Mouse (Mus musculus): ENCODE results near the gene Gls2. TPM values are rescaled to one million over a fixed set of nuclear protein-coding genes. Genes with fewer than 3 reads are reported as not detected.

Gene Gls2
- polyA plus RNA-seq, 1 experiment from 2014 or later: 1.7 TPM

GRCm38 (mm10) chr10:128214981-128215380 is 20.7 kb downstream of the Gls2 start:
- no peak overlapping the region for H3K9ac ChIP-seq (ENCODE audit: low read length)
- H3K9me3 ChIP-seq (ENCODE audit: control insufficient read depth, low read length): no peaks in the 10 kb centered on the region
- ATAC-seq (replicated peaks; ENCODE audit: low FRiP score, low TSS enrichment, low read depth) (no peak), DNase-seq (ENCODE audit: low spot score) (no peak)
- H3K36me3 ChIP-seq (ENCODE audit: control insufficient read depth, insufficient read depth, low read length): no peaks in the 10 kb centered on the region
- H3K27ac ChIP-seq (ENCODE audit: low read depth): no peak overlapping the region
- no peak overlapping the region for H3K4me2 ChIP-seq (ENCODE audit: low read length)
- WGBS: 84% methylated on average over 5 of the region's 5 CpGs
- peaks cover 6% of the 10 kb centered on the region for H3K4me1 ChIP-seq (replicated peaks; ENCODE audit: control insufficient read depth, insufficient read depth, low read length)
- H3K27me3 ChIP-seq (replicated peaks; ENCODE audit: control insufficient read depth, insufficient read depth, low read length): 0 out of 2 replicates have a peak, but pooled peaks cover 11% of the 10 kb centered on the region
- H3K4me3 ChIP-seq (ENCODE audit: low read depth, low read length): no peak overlapping the region

GRCm38 (mm10) chr10:128218387-128219117 is 24.3 kb downstream of the Gls2 start:
- 0 out of 2 replicates have a peak, but pooled peaks cover 8% of the 10 kb centered on the region for H3K27me3 ChIP-seq (replicated peaks; ENCODE audit: control insufficient read depth, insufficient read depth, low read length)
- H3K4me3 ChIP-seq (ENCODE audit: low read depth, low read length): no peak overlapping the region
- no peak overlapping the region for H3K27ac ChIP-seq (ENCODE audit: low read depth)
- no peak overlapping the region for H3K4me2 ChIP-seq (ENCODE audit: low read length)
- no peak for ATAC-seq (replicated peaks; ENCODE audit: low FRiP score, low TSS enrichment, low read depth)
- DNase-seq (ENCODE audit: low spot score): no peak
- no peaks in the 10 kb centered on the region for H3K4me1 ChIP-seq (replicated peaks; ENCODE audit: control insufficient read depth, insufficient read depth, low read length)
- 93% methylated on average over 18 of the region's 18 CpGs for WGBS
- H3K9ac ChIP-seq (ENCODE audit: low read length): no peak overlapping the region
- no peaks in the 10 kb centered on the region for H3K9me3 ChIP-seq (ENCODE audit: control insufficient read depth, low read length)
- H3K36me3 ChIP-seq (ENCODE audit: control insufficient read depth, insufficient read depth, low read length): no peaks in the 10 kb centered on the region

GRCm38 (mm10) chr10:128221533-128222286 is 27.5 kb downstream of the Gls2 start:
- ATAC-seq (replicated peaks; ENCODE audit: low FRiP score, low TSS enrichment, low read depth) (no peak), DNase-seq (ENCODE audit: low spot score) (no peak)
- H3K4me3 ChIP-seq (ENCODE audit: low read depth, low read length): no peak overlapping the region

DNA sequence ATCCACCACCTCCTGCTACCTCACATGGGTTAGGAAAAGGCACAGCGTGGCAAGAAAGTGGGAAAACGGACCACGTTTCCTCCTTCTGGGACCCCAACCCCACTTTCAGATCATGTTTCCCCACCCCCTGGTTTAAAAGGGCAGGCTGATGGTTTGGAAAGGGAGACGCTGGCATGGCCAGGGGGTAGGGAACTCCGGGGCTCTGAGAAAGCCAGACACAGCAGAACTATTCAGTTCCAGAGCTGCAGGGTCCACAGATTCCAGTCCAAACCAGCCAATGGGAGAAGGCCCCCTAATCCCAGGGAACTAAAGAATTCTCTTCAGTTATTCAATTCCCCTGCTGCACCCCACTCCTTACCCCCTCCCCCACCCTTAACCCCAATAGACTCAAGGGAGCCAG is 30.8 kb downstream of the Gls2 start:
- no peak overlapping the region for H3K4me3 ChIP-seq (ENCODE audit: low read depth, low read length)
- H3K9me3 ChIP-seq (ENCODE audit: control insufficient read depth, low read length): no peaks in the 10 kb centered on the region
- no peak overlapping the region for H3K9ac ChIP-seq (ENCODE audit: low read length)
- no peaks in the 10 kb centered on the region for H3K4me1 ChIP-seq (replicated peaks; ENCODE audit: control insufficient read depth, insufficient read depth, low read length)
- no peaks in the 10 kb centered on the region for H3K36me3 ChIP-seq (ENCODE audit: control insufficient read depth, insufficient read depth, low read length)
- 50% methylated on average over 5 of the region's 5 CpGs for WGBS
- ATAC-seq (replicated peaks; ENCODE audit: low FRiP score, low TSS enrichment, low read depth): no peak
- H3K27ac ChIP-seq (ENCODE audit: low read depth): no peak overlapping the region
- no peak for DNase-seq (ENCODE audit: low spot score)
- H3K4me2 ChIP-seq (ENCODE audit: low read length): no peak overlapping the region
- no peaks in the 10 kb centered on the region for H3K27me3 ChIP-seq (replicated peaks; ENCODE audit: control insufficient read depth, insufficient read depth, low read length)

More at GRCm38 (mm10) chr10:128221533-128222286, 27.5 kb downstream of the Gls2 start:
- no peaks in the 10 kb centered on the region for H3K27me3 ChIP-seq (replicated peaks; ENCODE audit: control insufficient read depth, insufficient read depth, low read length)
- H3K9ac ChIP-seq (ENCODE audit: low read length): no peak overlapping the region
- WGBS: 61% methylated on average over 16 of the region's 16 CpGs
- H3K4me1 ChIP-seq (replicated peaks; ENCODE audit: control insufficient read depth, insufficient read depth, low read length): no peaks in the 10 kb centered on the region
- H3K9me3 ChIP-seq (ENCODE audit: control insufficient read depth, low read length): no peaks in the 10 kb centered on the region
- no peak overlapping the region for H3K27ac ChIP-seq (ENCODE audit: low read depth)
- H3K36me3 ChIP-seq (ENCODE audit: control insufficient read depth, insufficient read depth, low read length): no peaks in the 10 kb centered on the region
- H3K4me2 ChIP-seq (ENCODE audit: low read length): no peak overlapping the region

DNA sequence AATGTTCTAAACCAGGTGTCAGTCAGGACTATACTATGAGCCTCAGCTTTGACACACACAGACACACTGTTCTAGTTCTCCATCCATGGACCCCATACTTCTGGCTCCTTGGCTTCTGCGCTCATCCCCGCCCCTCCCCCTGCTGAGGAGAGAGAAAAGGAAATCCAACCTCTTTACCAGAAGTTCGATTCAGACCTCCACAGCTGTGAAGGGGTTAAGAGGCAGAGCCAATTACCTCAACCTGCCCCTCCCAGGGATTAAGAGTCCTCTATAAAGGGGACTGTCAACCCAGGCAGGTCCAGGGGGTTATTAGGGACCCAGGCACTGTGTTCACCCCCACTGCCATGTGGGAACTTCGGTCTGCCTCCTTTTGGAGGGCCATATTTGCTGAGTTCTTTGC is 31.3 kb downstream of the Gls2 start, which contains the start of gene Mip:
Gene Mip, plus strand, starts transcription at position 301 of the 400 bp plus-strand sequence.
- ATAC-seq (replicated peaks; ENCODE audit: low FRiP score, low TSS enrichment, low read depth): no peak
- Histone ChIP-seq H3K4me2 (ENCODE audit: low read length) (no peak within 1 kb of the TSS), H3K4me1 (replicated peaks; ENCODE audit: control insufficient read depth, insufficient read depth, low read length) (no peaks in the 10 kb centered on the region), H3K27me3 (replicated peaks; ENCODE audit: control insufficient read depth, insufficient read depth, low read length) (no peaks in the 10 kb centered on the region), H3K36me3 (ENCODE audit: control insufficient read depth, insufficient read depth, low read length) (no peaks in the 10 kb centered on the region), H3K4me3 (ENCODE audit: low read depth, low read length) (no peak within 1 kb of the TSS), H3K9me3 (ENCODE audit: control insufficient read depth, low read length) (no peaks in the 10 kb centered on the region), H3K27ac (ENCODE audit: low read depth) (no peak within 1 kb of the TSS), H3K9ac (ENCODE audit: low read length) (no peak within 1 kb of the TSS)
- 48% methylated on average over 4 of the region's 4 CpGs for WGBS
- no peak for DNase-seq (ENCODE audit: low spot score)

- peaks cover 8% of the 10 kb centered on the region for H3K4me1 ChIP-seq (replicated peaks; ENCODE audit: control insufficient read depth, insufficient read depth, low read length)
- H3K4me2 ChIP-seq (ENCODE audit: low read length): no peak overlapping the region
- DNase-seq (ENCODE audit: low spot score) (no peak), ATAC-seq (replicated peaks; ENCODE audit: low FRiP score, low TSS enrichment, low read depth) (no peak)
- WGBS: 79% methylated on average over 9 of the region's 9 CpGs
- no peak overlapping the region for H3K9ac ChIP-seq (ENCODE audit: low read length)
- H3K9me3 ChIP-seq (ENCODE audit: control insufficient read depth, low read length): no peaks in the 10 kb centered on the region
- H3K27me3 ChIP-seq (replicated peaks; ENCODE audit: control insufficient read depth, insufficient read depth, low read length): no peaks in the 10 kb centered on the region
- H3K4me3 ChIP-seq (ENCODE audit: low read depth, low read length): no peak overlapping the region
- H3K27ac ChIP-seq (ENCODE audit: low read depth): no peak overlapping the region
- H3K36me3 ChIP-seq (ENCODE audit: control insufficient read depth, insufficient read depth, low read length): no peaks in the 10 kb centered on the region
These were observed 33.3 kb downstream of the Gls2 start for GRCm38 (mm10) chr10:128227592-128227991.

GRCm38 (mm10) chr10:128228009-128228408 is 33.8 kb downstream of the Gls2 start:
- Histone ChIP-seq H3K9me3 (ENCODE audit: control insufficient read depth, low read length) (no peaks in the 10 kb centered on the region), H3K4me1 (replicated peaks; ENCODE audit: control insufficient read depth, insufficient read depth, low read length) (peaks cover 8% of the 10 kb centered on the region), H3K36me3 (ENCODE audit: control insufficient read depth, insufficient read depth, low read length) (no peaks in the 10 kb centered on the region), H3K9ac (ENCODE audit: low read length) (no peak overlapping the region), H3K27ac (ENCODE audit: low read depth) (no peak overlapping the region), H3K4me2 (ENCODE audit: low read length) (no peak overlapping the region), H3K4me3 (ENCODE audit: low read depth, low read length) (no peak overlapping the region), H3K27me3 (replicated peaks; ENCODE audit: control insufficient read depth, insufficient read depth, low read length) (no peaks in the 10 kb centered on the region)
- 93% methylated on average over 8 of the region's 8 CpGs for WGBS
- ATAC-seq (replicated peaks; ENCODE audit: low FRiP score, low TSS enrichment, low read depth) (no peak), DNase-seq (ENCODE audit: low spot score) (no peak)

- Histone ChIP-seq H3K27ac (ENCODE audit: low read depth) (peak overlapping the region; percentile 93; the same call in 1 of the 2 replicates), H3K4me2 (ENCODE audit: low read length) (no peak overlapping the region; the same call in 1 of the 2 replicates), H3K9ac (ENCODE audit: low read length) (no peak overlapping the region), H3K27me3 (replicated peaks; ENCODE audit: control insufficient read depth, insufficient read depth, low read length) (no peaks in the 10 kb centered on the region), H3K9me3 (ENCODE audit: control insufficient read depth, low read length) (no peaks in the 10 kb centered on the region), H3K36me3 (ENCODE audit: control insufficient read depth, insufficient read depth, low read length) (0 out of 2 replicates have a peak, but pooled peaks cover 11% of the 10 kb centered on the region), H3K4me3 (ENCODE audit: low read depth, low read length) (no peak overlapping the region), H3K4me1 (replicated peaks; ENCODE audit: control insufficient read depth, insufficient read depth, low read length) (peaks cover 8% of the 10 kb centered on the region)
- DNase-seq (ENCODE audit: low spot score) (no peak), ATAC-seq (replicated peaks; ENCODE audit: low FRiP score, low TSS enrichment, low read depth) (no peak)
- 67% methylated on average over 12 of the region's 12 CpGs for WGBS
These were observed 36.3 kb downstream of the Gls2 start for GRCm38 (mm10) chr10:128230582-128230981.
